Comparison of ENCODE assay signal across 8 mouse cellular contexts in the genomic region with DNA sequence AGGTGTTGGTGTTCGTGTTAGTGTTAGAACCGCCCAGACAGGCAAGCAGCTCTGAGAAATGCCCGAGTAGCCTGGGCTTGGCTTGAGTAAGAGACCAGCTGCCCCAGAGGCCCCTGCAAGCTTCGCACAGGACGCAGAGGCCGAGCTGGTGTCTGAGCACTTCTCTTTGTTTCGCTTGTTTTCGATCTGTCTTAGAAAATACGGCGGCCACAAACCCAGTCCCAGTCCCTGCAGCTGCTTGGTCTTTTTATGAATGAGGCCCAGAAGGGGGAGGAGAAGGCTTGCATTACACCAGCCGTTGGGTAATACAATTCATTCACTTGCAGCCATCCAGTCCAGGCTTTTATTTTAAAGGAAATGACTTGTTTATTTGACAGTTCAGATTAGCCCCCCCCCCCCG.
DNase-seq lines count a peak whose midpoint lies in the region; ATAC-seq lines count a peak whose summit lies in the region.

No protein-coding gene starts in this region.

- H3K4me3 ChIP-seq in hindbrain, embryonic 11.5 days (ENCODE audit: low read depth, low read length): no peak overlapping the region
- H3K4me3 ChIP-seq in stomach, embryonic 15.5 days (replicated peaks): no peak overlapping the region

- peak; percentile 88 for ATAC-seq in hindbrain, embryonic 11.5 days (ENCODE audit: low FRiP score)
- peak; percentile 24; the same call in 1 of the 2 replicates for ATAC-seq in megakaryocyte-erythroid progenitor cell, adult 5-6 weeks (replicated peaks; ENCODE audit: low FRiP score, low TSS enrichment, poor library complexity, severe bottlenecking)
- peak; percentile 78; the same call in 1 of the 2 replicates for ATAC-seq in stomach, embryonic 15.5 days (ENCODE audit: insufficient read depth, low FRiP score, low read depth)

- H3K36me3 ChIP-seq in hindbrain, embryonic 11.5 days (ENCODE audit: control insufficient read depth, insufficient read depth, low read length): no peaks in the 10 kb centered on the region
- no peaks in the 10 kb centered on the region for H3K36me3 ChIP-seq in stomach, embryonic 15.5 days

- WGBS in hindbrain, embryonic 11.5 days: under 1% methylated on average over 12 of the region's 12 CpGs
- 3% methylated on average over 12 of the region's 12 CpGs for WGBS in stomach, embryonic 15.5 days

- intact Hi-C loops in left cerebral cortex, postnatal 4 days (cut with DNase I): no loop called here

- 0 out of 2 replicates have a peak, but pooled peaks cover 9% of the 10 kb centered on the region for H3K4me1 ChIP-seq in hindbrain, embryonic 11.5 days (replicated peaks; ENCODE audit: control insufficient read depth, insufficient read depth, low read length)
- peaks cover 10% of the 10 kb centered on the region for H3K4me1 ChIP-seq in stomach, embryonic 15.5 days

- H3K27me3 ChIP-seq in hindbrain, embryonic 11.5 days (ENCODE audit: control insufficient read depth, insufficient read depth, low read length): no peaks in the 10 kb centered on the region
- no peaks in the 10 kb centered on the region for H3K27me3 ChIP-seq in stomach, embryonic 15.5 days (replicated peaks)

- no peak overlapping the region for H3K9ac ChIP-seq in hindbrain, embryonic 11.5 days (ENCODE audit: low read depth, low read length)
- H3K9ac ChIP-seq in stomach, embryonic 15.5 days: no peak overlapping the region

- peak overlapping the region; percentile 83 for H3K27ac ChIP-seq in hindbrain, embryonic 11.5 days (ENCODE audit: low read depth, low read length)
- peak overlapping the region; percentile 80 for H3K27ac ChIP-seq in stomach, embryonic 15.5 days

- DNase-seq in adrenal gland, postnatal 10 days: peak; percentile 55
- no peak for DNase-seq in adrenal gland, adult 18-20 months (ENCODE audit: low spot score in 2 of 2)
- DNase-seq in brain, adult 2 months (ENCODE audit: low read depth, low spot score): peak; percentile 81
- peak; percentile 43 to 58 for DNase-seq in frontal cortex, postnatal 10 days (ENCODE audit: low spot score in 2 of 2)
- DNase-seq in hindbrain, embryonic 11.5 days (ENCODE audit: low spot score): peak; percentile 83
- peak; percentile 64 for DNase-seq in left cerebral cortex, postnatal 4 days

- H3K4me2 ChIP-seq in hindbrain, embryonic 11.5 days (replicated peaks; ENCODE audit: low read depth, low read length): peak overlapping the region; percentile 18
- peak overlapping the region; percentile 37 for H3K4me2 ChIP-seq in stomach, embryonic 15.5 days

- H3K9me3 ChIP-seq in hindbrain, embryonic 11.5 days (ENCODE audit: control insufficient read depth, low read length): no peaks in the 10 kb centered on the region
- H3K9me3 ChIP-seq in stomach, embryonic 15.5 days: no peaks in the 10 kb centered on the region

Comparison
In these comparisons a context has a peak if more than half of its experiments do, and no peak if none do; other contexts are left out.
1. DNase-seq: peak in adrenal gland, postnatal 10 days (single experiment), brain, adult 2 months (single experiment), frontal cortex, postnatal 10 days (2 of 2), hindbrain, embryonic 11.5 days (single experiment) and left cerebral cortex, postnatal 4 days (single experiment); none in adrenal gland, adult 18-20 months (0 of 2).
2. ATAC-seq: peak in every context shown above with its lines; median percentile 88 in hindbrain, embryonic 11.5 days; 78 in stomach, embryonic 15.5 days; 24 in megakaryocyte-erythroid progenitor cell, adult 5-6 weeks.